Mouse (Mus musculus): ENCODE results near the gene Cnnm2. TPM values are rescaled to one million over a fixed set of nuclear protein-coding genes. Genes with fewer than 3 reads are reported as not detected.

The Cnnm2 gene
- polyA plus RNA-seq, 1 experiment: 5.5 TPM

- H3K4me3 ChIP-seq (ENCODE audit: extremely low read depth, insufficient read depth, insufficient read length): no peak overlapping the region
- TF ChIP-seq POLR2A (IDR thresholded peaks at IDR 0.05; ENCODE audit: low read depth, low read length) (no peak), CTCF (IDR thresholded peaks at IDR 0.05; ENCODE audit: extremely low read depth, insufficient read depth, insufficient read length, insufficient replicate concordance) (no peak)
- no peak for DNase-seq (ENCODE audit: low read depth in 1 of 2, low spot score in 2 of 2)
- H3K27me3 ChIP-seq (ENCODE audit: control insufficient read depth, insufficient read depth, low read length): no peaks in the 10 kb centered on the region
- 86% methylated on average over 7 of the region's 7 CpGs for WGBS
- H3K36me3 ChIP-seq (ENCODE audit: control insufficient read depth, insufficient read depth, low read length): no peaks in the 10 kb centered on the region
- H3K27ac ChIP-seq (ENCODE audit: insufficient read depth, low read length): no peak overlapping the region
- H3K4me1 ChIP-seq (ENCODE audit: control insufficient read depth, insufficient read depth, insufficient read length): peaks cover 2% of the 10 kb centered on the region; the same call in 1 of the 2 replicates
Measured at GRCm38 (mm10) chr19:46871651-46872050, 110.3 kb downstream of the Cnnm2 start.

DNA sequence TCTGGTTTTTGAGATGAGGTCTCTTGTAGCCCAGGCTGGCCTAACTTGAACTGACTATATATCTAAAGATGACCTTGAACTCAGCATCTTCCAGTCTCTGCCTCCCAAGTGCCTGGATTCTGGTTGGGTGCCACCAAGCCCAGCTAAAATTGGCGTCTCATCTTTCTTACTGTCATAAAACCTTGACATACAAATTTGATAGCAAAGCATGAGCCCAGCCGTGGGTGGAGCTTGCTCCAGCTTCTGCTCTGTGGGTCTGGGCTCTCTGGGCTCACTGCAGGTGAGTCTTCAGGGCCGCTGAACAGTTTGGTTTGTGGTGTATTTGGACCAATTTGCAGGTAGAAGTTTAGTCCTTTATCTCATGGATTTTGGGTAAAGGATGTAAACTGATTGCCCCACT lies 112.5 kb downstream of the Cnnm2 start:
- H3K4me3 ChIP-seq (ENCODE audit: extremely low read depth, insufficient read depth, insufficient read length): no peak overlapping the region
- 87% methylated on average over 3 of the region's 3 CpGs for WGBS
- no peaks in the 10 kb centered on the region for H3K36me3 ChIP-seq (ENCODE audit: control insufficient read depth, insufficient read depth, low read length)
- no peaks in the 10 kb centered on the region for H3K27me3 ChIP-seq (ENCODE audit: control insufficient read depth, insufficient read depth, low read length)
- H3K27ac ChIP-seq (ENCODE audit: insufficient read depth, low read length): no peak overlapping the region
- peaks cover 2% of the 10 kb centered on the region; the same call in 1 of the 2 replicates for H3K4me1 ChIP-seq (ENCODE audit: control insufficient read depth, insufficient read depth, insufficient read length)
- TF ChIP-seq POLR2A (IDR thresholded peaks at IDR 0.05; ENCODE audit: low read depth, low read length) (no peak), CTCF (IDR thresholded peaks at IDR 0.05; ENCODE audit: extremely low read depth, insufficient read depth, insufficient read length, insufficient replicate concordance) (no peak)
- DNase-seq (ENCODE audit: low read depth in 1 of 2, low spot score in 2 of 2): no peak

DNA sequence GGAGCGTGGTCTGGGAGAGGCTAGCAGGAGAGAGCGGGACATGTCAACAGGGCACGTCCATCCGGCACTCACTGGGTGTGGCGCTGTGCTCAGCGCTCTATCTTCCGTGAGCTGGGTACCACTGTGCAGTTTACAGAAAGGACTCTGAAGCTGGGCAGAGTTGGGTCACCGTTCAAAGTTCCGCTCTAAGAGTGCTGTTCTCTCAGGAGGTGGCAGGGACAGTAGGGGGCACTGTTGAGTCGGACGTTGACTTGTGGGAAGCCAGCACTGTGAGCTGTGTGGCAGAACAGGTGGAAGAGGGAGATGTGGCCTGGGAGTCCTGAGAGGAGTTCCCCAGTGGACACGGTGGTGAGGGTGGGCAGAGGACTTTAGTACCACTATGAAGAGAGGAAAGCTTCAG lies 114.4 kb downstream of the Cnnm2 start:
- no peaks in the 10 kb centered on the region for H3K36me3 ChIP-seq (ENCODE audit: control insufficient read depth, insufficient read depth, low read length)
- H3K27me3 ChIP-seq (ENCODE audit: control insufficient read depth, insufficient read depth, low read length): no peaks in the 10 kb centered on the region
- H3K27ac ChIP-seq (ENCODE audit: insufficient read depth, low read length): no peak overlapping the region
- TF ChIP-seq POLR2A (IDR thresholded peaks at IDR 0.05; ENCODE audit: low read depth, low read length): no peak
- peak; percentile 77; the same call in 1 of the 2 replicates for TF ChIP-seq CTCF (IDR thresholded peaks at IDR 0.05; ENCODE audit: extremely low read depth, insufficient read depth, insufficient read length, insufficient replicate concordance)
- no peaks in the 10 kb centered on the region for H3K4me1 ChIP-seq (ENCODE audit: control insufficient read depth, insufficient read depth, insufficient read length)
- 32% methylated on average over 12 of the region's 12 CpGs for WGBS
- peak in 1 of 2 experiments; percentile 78 for DNase-seq (ENCODE audit: low read depth in 1 of 2, low spot score in 2 of 2)
- no peak overlapping the region for H3K4me3 ChIP-seq (ENCODE audit: extremely low read depth, insufficient read depth, insufficient read length)

- no peaks in the 10 kb centered on the region for H3K27me3 ChIP-seq (ENCODE audit: control insufficient read depth, insufficient read depth, low read length)
- 92% methylated on average over 13 of the region's 13 CpGs for WGBS
- H3K36me3 ChIP-seq (ENCODE audit: control insufficient read depth, insufficient read depth, low read length): no peaks in the 10 kb centered on the region
- H3K4me3 ChIP-seq (ENCODE audit: extremely low read depth, insufficient read depth, insufficient read length): no peak overlapping the region
- H3K4me1 ChIP-seq (ENCODE audit: control insufficient read depth, insufficient read depth, insufficient read length): no peaks in the 10 kb centered on the region
- no peak for TF ChIP-seq CTCF (IDR thresholded peaks at IDR 0.05; ENCODE audit: extremely low read depth, insufficient read depth, insufficient read length, insufficient replicate concordance)
- no peak for TF ChIP-seq POLR2A (IDR thresholded peaks at IDR 0.05; ENCODE audit: low read depth, low read length)
- DNase-seq (ENCODE audit: low read depth in 1 of 2, low spot score in 2 of 2): no peak
- H3K27ac ChIP-seq (ENCODE audit: insufficient read depth, low read length): no peak overlapping the region
Measured at GRCm38 (mm10) chr19:46877886-46878285, 116.5 kb downstream of the Cnnm2 start.

DNA sequence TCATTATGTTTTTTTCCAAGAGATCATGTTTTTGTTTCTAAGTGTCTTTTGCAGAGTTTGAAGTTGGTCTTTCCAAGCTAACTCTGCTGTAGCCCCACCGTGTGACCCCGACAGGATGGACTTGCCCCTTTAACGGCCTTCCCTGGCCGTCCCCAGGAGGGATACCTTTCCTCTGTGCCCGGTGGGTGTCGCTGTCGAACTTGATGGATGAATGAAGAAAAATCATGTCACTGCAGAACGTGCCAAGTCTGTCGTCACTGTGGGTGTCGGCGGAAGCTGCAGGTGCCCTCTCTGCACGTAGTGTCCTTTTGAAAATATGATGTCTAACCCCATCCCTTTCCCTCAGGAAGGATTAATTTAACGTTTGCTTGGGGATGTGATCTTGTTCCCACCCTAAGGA lies 117.0 kb downstream of the Cnnm2 start:
- peak in 1 of 2 experiments; percentile 48 for DNase-seq (ENCODE audit: low read depth in 1 of 2, low spot score in 2 of 2)
- Histone ChIP-seq H3K27me3 (ENCODE audit: control insufficient read depth, insufficient read depth, low read length) (no peaks in the 10 kb centered on the region), H3K4me1 (ENCODE audit: control insufficient read depth, insufficient read depth, insufficient read length) (no peaks in the 10 kb centered on the region), H3K36me3 (ENCODE audit: control insufficient read depth, insufficient read depth, low read length) (peaks cover under 1% of the 10 kb centered on the region; the same call in 1 of the 2 replicates), H3K27ac (ENCODE audit: insufficient read depth, low read length) (no peak overlapping the region), H3K4me3 (ENCODE audit: extremely low read depth, insufficient read depth, insufficient read length) (no peak overlapping the region)
- WGBS: 58% methylated on average over 13 of the region's 13 CpGs
- TF ChIP-seq POLR2A (IDR thresholded peaks at IDR 0.05; ENCODE audit: low read depth, low read length): no peak
- peak; percentile 18; the same call in 1 of the 2 replicates for TF ChIP-seq CTCF (IDR thresholded peaks at IDR 0.05; ENCODE audit: extremely low read depth, insufficient read depth, insufficient read length, insufficient replicate concordance)

- H3K4me1 ChIP-seq (ENCODE audit: control insufficient read depth, insufficient read depth, insufficient read length): no peaks in the 10 kb centered on the region
- peaks cover 3% of the 10 kb centered on the region for H3K36me3 ChIP-seq (ENCODE audit: control insufficient read depth, insufficient read depth, low read length)
- WGBS: 98% methylated on average over 2 of the region's 2 CpGs
- no peak for DNase-seq (ENCODE audit: low read depth in 1 of 2, low spot score in 2 of 2)
- H3K27ac ChIP-seq (ENCODE audit: insufficient read depth, low read length): no peak overlapping the region
- H3K27me3 ChIP-seq (ENCODE audit: control insufficient read depth, insufficient read depth, low read length): no peaks in the 10 kb centered on the region
- H3K4me3 ChIP-seq (ENCODE audit: extremely low read depth, insufficient read depth, insufficient read length): no peak overlapping the region
- TF ChIP-seq CTCF (IDR thresholded peaks at IDR 0.05; ENCODE audit: extremely low read depth, insufficient read depth, insufficient read length, insufficient replicate concordance): no peak
- TF ChIP-seq POLR2A (IDR thresholded peaks at IDR 0.05; ENCODE audit: low read depth, low read length): no peak
Measured at GRCm38 (mm10) chr19:46879876-46880275, 118.5 kb downstream of the Cnnm2 start.

DNA sequence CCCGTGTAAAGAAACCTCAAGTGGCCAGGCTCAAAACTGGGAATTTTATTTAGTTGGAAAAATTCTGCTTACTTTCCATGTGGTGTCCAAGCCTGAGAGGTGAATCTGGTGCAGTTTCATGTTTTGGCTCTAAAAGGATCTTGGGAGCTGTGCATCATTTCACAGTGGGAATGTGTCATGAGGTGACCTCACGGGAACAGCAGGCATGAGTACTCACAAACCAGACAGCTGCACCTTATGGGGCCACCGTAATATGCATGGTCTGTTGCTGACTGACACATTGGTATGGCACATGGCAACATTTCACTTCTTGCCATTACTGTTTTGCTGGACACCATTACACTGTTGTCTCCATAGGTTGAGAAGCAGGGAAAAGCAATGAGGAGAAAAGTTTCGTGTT lies 124.0 kb downstream of the Cnnm2 start:
- Histone ChIP-seq H3K27ac (ENCODE audit: insufficient read depth, low read length) (no peak overlapping the region), H3K4me1 (ENCODE audit: control insufficient read depth, insufficient read depth, insufficient read length) (no peaks in the 10 kb centered on the region; the same call in 1 of the 2 replicates), H3K4me3 (ENCODE audit: extremely low read depth, insufficient read depth, insufficient read length) (no peak overlapping the region), H3K27me3 (ENCODE audit: control insufficient read depth, insufficient read depth, low read length) (no peaks in the 10 kb centered on the region), H3K36me3 (ENCODE audit: control insufficient read depth, insufficient read depth, low read length) (peaks cover 22% of the 10 kb centered on the region)
- 95% methylated on average over 4 of the region's 4 CpGs for WGBS
- TF ChIP-seq CTCF (IDR thresholded peaks at IDR 0.05; ENCODE audit: extremely low read depth, insufficient read depth, insufficient read length, insufficient replicate concordance): no peak
- TF ChIP-seq POLR2A (IDR thresholded peaks at IDR 0.05; ENCODE audit: low read depth, low read length): no peak
- no peak for DNase-seq (ENCODE audit: low read depth in 1 of 2, low spot score in 2 of 2)

All from spleen, adult 2 months (tissue).